Mouse (Mus musculus) adrenal gland (tissue): ENCODE data around the gene Krt27.

ENCODE experiments used
- intact Hi-C: fragments of 180-260 bp; cut with DNase I; formaldehyde crosslinking; loops from one replicate; pipeline ENCODE4 v1.15.1; 2025
- long read RNA-seq, 2 experiments: library from polyadenylated mRNA; unstranded; transcript quantifications; one replicate each; pipeline ENCODE4 v2.0.0; 2020; ENCODE audit warnings: borderline replicate concordance in 1 of 2; ENCODE audit not compliant: insufficient replicate concordance in 1 of 2

The Krt27 gene
- long read RNA-seq, experiment 1 = 0 reads
- long read RNA-seq, experiment 2 = 0 reads

DNA sequence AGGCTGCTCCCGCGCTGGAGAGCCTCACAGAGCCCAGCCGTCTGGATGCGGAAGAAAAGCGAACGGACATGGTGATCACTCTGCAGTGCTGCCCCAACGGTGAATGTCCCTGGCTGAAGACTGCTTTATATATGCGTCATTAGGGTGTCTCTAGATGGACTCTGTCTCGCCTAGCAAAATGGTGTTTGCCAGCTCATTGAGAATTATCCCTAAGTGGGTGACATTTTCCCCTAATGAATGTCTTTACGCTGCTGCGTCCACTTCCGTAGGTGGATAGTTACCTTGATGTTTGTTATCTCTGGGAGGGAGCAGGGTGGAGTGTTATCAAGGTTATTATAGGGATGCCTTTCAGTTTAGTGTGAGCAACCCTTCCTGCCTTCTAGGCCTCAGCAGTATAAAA is at the start of gene Krt27:
Gene Krt27, minus strand, starts transcription at position 101 of the 400 bp plus-strand sequence.
- intact Hi-C loops = no loop called here

DNA sequence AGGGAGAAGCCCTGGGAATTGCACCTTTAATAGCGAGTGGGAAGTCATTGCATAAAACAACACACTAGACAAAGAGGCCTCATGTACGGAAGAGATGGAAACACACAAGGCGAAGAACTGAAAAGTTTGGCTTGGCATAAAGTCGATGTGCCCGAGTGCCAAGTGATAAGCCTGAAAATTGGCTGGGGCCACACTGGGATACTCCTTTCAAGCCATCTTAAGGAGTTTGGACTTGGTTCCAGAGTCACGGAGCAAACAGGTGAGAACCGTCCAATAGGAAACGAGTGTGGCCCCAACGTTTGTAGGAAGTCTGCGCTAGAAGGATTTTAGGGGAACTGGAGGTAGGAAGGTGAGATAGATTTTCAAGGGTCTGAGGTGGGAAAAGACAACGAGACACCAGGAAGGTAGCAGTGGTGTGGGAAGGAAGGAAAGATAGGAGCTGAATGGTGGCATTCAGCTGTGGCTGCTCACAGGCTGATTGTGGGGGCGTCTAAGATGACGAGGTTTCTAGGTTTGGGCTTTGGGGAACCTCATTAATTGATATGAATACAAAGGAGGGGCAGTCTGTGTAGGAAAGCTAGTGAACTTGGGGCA is 49.1 kb upstream of the Krt27 start:
- intact Hi-C loops = no loop called here

DNA sequence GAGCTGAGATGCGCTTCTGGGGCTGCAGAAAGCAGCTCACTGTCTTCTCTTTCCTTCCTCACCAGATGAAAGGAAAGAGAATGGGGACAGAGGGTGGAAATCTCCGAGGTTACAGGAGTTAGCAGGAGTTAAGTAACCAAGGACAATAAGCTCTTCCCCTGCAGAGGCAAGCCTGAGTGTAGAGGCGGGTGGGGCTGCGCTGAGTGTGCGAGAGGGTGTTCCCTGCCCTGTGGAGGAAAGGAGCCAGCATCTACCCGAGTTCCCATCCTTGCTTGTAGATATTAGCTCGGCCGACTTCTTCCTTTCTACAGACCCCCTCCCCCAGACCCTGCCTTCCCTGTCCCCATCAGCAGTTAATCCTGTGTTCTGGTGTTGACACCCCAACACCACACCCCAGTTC is 47.9 kb upstream of the Krt27 start:
- intact Hi-C loops = no loop called here

DNA sequence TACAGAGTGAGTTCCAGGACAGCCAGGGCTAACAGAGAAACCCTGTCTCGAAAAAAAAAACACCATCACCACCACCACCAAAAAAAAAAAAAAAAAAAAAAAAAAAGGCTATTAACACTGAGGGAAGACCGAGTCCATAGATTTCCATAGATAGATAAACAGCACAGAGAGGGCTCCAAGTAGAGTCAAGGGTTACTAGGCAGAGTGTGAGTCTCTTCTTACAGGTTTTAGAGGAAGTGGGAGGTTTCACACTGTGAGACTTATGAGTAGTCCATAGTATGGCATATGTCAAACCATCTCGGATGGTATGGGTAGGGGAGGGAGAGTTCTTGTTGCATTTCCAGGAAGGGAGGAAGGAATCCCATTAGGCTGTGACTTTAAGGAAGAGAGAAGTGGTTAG is 47.2 kb upstream of the Krt27 start:
- intact Hi-C loops = no loop called here

DNA sequence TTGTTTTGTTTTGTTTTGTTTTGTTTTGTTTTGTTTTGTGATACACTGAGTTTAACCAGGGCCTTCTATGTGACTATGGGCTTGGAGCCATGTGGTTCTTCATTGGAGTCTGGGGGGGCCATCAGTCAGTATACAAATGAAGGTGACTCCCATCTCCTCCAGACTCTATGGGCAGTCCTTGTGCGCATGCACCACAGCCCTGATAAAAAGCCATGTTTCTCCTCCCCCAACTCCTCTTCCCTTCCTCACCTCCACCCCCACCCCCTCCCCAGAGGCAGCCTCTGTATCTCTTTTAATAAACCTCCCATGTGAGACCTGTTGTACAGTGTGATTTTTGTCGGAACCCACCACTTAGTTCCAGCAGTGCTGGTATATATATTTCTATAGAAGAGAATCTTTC is 45.8 kb upstream of the Krt27 start:
- intact Hi-C loops = no loop called here

DNA sequence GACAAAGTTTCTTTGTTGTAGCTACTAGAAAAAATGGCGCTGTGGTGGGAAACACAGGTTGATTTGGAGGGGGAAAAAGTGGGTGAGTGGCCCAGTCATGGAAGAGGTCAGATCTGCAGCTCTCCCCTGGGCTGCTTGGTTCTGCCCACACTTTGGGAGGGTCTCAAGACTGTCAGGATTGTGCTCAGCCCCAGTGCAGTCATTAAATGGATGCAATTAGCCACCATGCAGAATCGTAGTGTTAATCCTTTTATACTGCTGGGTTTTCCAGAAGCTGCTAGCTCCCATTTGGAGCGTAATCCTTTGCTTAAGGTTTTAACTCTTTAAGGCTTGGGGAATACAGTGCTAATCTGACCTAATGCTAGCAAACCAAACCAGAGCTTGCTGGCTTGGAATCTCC is 45.1 kb upstream of the Krt27 start:
- intact Hi-C loops = no loop called here

DNA sequence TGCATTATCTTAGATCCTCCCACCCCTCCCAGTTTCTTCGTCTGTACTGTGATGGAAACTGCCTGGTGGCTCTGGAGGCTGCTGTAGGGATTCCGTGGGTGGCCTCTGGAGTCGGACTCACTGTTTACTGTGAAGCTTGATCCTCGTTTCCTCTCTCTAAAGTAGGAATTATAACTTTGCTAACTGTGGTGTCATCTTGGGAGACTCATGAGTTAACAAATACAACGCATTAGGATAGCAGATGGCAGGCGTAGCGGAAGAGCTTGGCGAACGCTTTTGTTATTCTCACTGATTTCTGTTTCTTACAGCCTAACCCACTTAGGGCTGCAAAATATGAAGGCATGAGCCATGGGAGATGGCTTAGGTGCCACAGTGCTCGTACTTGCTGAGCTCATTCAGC is 41.6 kb upstream of the Krt27 start:
- intact Hi-C loops = no loop called here

DNA sequence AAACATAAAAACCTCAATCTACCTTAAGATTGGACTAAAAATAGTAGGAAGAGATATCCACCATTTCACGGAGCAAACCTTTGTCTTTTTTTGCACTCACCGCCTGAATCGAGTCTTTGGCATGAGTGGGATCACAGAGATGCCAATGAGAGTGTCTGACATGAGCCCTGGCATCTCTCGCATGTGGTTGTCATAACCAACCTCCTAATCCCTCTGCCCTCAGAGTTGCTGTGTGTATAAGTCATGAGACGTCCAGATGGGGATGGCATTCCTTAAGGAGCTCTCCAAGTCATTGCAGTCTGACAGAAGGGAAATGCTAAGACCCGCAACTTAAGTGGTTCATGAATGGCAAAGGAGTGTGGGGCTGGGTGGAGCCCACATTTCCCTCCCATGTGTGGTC is 40.5 kb upstream of the Krt27 start:
- intact Hi-C loops = no loop called here

DNA sequence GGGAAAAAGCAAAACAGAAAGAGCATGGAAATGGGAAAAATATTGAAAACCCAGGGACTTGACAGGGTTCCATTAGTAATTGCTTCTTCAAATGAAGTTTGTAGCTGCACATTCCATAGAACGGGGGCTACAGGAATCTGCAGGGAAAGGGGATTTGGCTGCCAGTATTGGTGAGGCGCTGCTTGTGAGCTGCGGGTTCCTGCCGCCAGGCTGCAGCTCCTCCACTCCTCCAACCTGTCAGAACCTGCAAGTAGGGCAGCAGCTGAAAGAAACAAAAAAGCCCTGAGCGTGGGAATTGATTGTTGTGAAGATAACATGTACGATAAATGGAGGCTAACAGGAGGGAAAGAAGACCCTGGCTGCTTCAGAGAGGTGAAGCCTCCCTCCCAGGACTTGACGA is 40.0 kb upstream of the Krt27 start:
- intact Hi-C loops = no loop called here

DNA sequence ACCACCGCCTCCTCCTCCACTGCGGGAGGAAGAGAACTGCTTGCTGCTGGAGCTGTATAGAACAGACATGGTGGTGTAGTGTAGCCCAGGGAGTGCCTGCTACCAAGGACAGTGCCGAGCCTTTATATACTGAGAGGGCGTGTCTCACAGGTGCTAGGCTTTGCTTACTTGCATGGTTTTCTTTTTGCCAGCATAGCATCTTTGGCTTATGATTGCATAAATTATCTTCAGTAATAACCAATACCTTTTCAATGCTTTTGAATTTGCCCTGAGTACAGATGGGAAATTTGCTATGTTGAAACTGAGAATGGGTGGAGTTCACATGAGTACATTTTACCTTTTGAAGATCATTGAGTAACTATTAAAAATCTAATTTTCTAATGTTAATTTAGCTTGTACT is 38.4 kb upstream of the Krt27 start, which contains the start of gene Krt10:
Gene Krt10, minus strand, starts transcription at position 101 of the 400 bp plus-strand sequence.
- intact Hi-C loops = no loop called here

DNA sequence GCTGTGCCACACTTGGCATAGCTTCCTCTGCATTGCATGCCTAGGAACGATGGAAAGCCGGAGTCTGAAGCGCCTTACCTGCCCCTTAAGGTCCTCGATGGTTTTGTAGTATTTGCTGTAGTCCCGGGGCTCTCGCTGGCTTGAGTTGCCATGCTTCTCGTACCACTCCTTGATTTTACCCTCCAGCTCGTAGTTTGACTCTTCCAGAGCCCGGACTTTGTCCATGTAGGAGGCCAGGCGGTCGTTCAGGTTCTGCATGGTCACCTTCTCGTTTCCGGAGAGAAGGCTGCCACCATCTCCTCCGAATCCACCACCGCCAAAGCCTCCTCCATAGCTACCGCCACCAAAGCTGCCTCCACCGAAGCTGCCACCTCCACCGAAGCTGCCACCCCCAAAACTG is 37.8 kb upstream of the Krt27 start:
- intact Hi-C loops = no loop called here

DNA sequence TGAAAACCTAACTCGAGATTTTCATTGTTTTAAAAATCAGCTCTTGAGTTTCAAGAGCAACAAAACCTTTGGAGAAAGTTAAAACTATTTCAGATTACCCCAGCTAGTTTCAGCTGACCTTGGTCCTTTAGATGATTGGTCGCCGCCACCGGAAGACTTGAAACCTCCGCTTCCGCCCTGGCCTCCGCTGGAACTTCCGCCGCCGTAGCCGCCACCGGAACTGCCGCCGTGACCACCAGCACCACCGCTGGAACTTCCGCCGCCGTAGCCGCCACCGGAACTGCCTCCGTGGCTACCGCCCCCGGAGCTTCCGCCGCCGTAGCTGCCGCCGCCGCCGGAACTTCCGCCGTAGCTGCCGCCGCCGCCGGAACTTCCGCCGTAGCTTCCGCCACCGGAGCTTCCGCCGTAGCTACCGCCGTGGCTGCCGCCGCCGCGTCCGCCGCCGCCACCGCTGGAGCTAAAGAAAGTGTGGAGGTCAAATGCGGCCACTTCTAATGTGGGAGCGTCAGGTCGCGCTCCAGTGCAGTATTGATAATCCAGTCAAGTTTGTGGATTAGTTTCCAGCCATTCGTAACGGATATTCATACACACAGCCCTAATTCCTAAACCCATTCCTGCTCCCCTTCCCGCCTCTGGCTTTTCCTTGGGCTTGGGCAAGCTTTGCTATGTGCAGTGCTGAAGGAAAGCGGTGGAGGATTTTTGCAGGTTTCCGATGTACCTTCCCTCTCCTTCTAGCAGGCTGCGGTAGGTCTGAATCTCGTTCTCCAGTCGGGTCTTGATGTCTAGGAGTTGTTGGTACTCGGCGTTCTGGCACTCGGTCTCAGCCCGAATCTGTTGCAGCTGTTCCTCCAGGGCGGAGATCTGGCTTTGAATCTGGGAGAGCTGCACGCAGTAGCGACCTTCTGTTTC is 35.2 kb upstream of the Krt27 start:
- intact Hi-C loops = no loop called here

DNA sequence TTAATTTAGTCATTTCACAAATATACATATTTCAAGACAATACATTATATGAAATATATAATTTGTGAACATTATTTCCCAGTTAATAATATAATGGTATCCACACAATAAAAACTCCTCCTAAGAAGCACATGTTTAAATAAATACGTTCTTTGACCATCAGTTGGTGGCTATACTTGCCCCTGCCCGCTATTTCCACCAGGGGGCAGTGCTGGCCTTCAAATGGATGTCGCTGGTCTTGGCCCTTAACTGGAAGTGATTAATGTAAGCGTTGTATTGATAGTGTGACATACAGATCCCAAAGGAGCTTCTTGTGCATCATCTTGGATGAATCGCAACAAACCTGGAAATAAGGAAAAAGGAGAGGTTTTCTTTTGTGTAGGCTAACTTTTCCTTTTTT is 28.7 kb upstream of the Krt27 start:
- intact Hi-C loops = loop anchor here (2.0 to 5.0 kb wide), 2 partner anchors 83 to 918 kb away; no protein-coding TSS in a partner anchor

DNA sequence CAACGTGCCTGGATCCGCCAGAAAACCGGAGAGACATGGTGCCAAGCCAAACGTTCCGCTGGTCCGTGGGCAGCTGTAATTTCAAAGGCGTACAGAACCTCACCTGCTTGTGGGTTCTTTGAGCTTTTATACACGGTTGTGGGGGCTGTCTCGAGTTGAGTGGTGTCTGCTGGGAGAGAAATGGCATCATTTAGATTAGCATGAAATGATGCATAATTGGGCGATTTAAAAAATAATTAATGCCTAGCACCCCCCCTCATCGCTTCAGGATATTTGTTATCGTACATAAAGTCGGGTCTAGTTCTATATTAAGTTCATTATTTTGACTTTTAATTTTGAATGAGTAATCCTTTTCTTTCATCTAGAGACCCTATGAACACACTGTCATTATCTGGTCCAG is 23.9 kb upstream of the Krt27 start, which contains the start of gene Krt28:
Gene Krt28, minus strand, starts transcription at position 101 of the 400 bp plus-strand sequence.
- intact Hi-C loops = loop anchor here (5.0 kb wide), 1 partner anchor 922 kb away; no protein-coding TSS in a partner anchor

DNA sequence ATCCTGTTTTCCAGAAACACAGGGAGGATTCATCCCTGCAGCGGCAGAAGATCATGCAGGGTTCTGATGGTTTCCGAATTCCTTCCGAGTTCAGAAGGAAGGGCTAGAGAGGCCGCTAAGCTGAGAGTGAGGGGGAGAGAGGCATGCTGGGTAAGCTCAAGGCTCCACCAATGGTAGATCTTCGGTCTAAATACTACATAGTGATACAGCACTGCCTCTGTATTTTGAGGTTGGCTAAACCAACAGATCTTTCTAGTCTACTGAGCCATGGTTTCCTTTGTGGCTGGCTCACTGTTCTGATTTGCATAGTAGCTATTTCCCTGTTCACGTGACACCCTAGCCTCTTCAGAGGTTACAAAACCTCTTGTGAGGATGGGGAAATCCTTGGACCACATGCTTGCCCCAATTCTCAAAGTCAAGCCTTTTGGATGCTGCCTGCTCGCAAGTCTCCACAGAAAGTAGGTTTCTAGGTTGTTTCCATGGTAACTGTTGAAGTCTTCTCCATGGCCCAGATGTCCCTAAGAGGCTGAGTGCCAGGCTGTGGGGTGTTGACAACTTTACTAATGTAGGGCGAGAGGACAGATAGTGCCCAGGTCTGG is 19.0 kb upstream of the Krt27 start:
- intact Hi-C loops = loop anchor here (5.0 kb wide), 1 partner anchor 58 kb away; no protein-coding TSS in a partner anchor

DNA sequence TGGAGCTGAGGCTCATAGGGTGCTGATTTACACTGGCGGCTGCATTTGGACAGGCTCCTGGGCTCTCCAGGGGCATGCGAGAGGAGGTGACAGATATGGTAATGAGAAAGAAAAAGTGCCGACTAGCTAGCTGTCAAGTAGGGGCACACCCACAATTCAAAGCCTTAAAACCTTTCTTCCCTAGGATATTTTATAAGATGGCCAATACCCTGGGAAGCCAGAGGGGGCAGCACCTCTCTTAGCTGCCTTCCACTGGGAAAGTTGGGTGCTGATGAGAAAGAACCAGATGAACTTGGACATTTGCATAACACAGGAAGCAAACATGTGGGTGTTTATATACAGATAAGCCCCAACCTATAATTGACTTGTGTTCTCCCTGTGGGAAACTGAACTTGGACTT is 18.3 kb upstream of the Krt27 start:
- intact Hi-C loops = loop anchor here (5.0 kb wide), 1 partner anchor 57 kb away; no protein-coding TSS in a partner anchor

DNA sequence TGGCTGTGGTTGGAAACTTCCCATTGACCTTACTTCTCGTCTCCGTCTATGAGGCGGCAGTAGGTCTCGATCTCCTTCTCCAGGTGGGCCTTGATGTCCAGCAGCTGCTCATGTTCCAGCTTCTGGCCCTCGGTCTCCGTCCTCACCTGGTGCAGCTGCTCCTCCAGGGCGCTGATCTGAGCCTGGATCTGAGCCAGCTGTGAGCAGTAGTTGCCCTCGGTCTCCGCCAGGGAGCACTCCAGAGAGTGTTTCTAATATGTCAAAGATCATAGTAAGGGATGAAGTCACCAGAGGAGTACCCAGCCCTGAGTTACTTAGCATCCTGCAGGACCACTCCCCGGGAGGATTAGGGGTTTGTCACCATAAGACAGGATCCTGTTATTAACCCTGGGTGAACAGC is 15.9 kb upstream of the Krt27 start:
- intact Hi-C loops = loop anchor here (5.0 kb wide), 1 partner anchor 54 kb away; no protein-coding TSS in a partner anchor

DNA sequence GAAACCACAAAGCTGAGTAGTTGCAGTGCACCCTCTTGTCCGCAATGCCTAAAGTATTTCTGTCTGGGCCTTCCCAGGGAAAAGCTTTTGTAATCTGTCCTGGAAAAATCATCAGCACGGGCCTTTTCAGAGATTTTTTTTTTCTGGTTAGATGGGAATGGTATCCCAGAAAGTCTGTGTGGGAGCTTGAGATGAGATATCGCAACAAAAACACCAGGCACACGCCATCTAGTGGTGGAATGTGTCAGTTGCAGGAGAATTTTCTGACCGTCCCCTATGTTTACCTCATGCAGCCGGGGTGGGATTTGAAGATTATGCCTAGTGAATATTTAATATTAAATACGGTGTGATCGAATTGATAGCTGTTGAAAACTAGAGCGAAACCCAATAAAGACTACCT is 13.5 kb upstream of the Krt27 start:
- intact Hi-C loops = no loop called here

DNA sequence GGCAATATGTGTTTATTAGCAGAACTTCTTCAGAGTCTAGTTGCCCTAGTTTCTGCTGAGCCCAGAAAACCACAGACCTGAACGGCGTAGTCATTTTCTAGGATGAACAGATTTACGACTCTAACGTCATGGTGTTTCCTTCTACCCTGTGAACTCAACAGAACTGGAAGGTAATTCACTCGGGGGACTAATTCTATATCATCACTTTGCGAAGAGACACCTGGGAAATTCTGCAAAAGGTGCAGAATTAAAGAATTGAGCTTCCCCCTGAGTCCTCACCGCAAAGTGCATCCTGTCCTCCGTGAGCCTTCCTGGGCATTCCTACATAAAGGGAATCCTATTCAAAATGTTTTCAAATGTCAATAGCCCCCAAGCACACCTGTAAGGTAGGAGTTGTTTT is 10.5 kb upstream of the Krt27 start:
- intact Hi-C loops = no loop called here

DNA sequence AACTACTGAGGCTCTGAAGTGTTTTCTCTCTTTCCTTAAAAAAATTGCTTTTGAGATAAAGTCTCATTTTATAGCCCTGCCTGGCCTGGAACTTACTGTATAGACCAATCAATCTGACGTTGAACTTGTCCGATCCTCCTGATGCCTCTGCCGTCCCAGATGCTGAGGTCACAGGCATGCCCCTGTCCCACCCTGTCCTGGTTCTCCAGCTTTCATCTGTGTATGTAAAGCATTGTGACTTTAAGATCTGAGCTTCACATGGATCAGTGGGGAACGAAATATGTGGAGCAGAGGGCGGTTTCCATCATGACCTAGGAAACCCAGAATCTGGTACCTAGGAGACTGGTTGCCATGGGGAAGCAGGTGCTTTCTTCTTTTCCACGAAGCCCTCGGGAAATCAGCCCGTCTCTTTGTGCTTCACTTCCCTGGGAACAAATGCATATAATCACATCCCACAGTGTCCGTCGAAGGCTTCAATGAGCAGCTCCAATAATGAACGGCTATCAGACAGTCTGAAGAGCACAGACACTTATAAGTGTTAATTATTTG is 11.5 kb downstream of the Krt27 start:
- intact Hi-C loops = no loop called here

DNA sequence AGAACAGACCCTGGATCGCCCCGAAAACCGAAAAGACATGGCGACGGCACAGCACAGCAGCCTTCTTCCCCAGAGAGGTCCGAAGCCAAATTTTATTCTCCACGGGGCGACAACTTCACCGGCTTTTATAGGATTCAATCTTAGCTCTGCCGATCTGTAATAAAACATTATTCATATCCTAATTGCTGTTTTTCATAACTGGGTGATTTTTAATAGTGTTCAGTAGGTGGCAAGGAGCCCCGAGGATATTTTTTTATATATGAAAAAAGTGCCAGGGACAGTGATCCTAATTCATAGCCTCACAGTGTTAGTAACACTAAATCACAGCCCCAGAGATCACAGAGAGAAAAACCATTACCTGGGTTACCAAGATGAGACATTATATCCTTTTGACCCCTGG is 13.0 kb downstream of the Krt27 start, which contains the start of gene Krt26:
Gene Krt26, minus strand, starts transcription at position 101 of the 400 bp plus-strand sequence.
- intact Hi-C loops = no loop called here
